10 mouse cellular contexts compared by ENCODE assay signal in the genomic region with DNA sequence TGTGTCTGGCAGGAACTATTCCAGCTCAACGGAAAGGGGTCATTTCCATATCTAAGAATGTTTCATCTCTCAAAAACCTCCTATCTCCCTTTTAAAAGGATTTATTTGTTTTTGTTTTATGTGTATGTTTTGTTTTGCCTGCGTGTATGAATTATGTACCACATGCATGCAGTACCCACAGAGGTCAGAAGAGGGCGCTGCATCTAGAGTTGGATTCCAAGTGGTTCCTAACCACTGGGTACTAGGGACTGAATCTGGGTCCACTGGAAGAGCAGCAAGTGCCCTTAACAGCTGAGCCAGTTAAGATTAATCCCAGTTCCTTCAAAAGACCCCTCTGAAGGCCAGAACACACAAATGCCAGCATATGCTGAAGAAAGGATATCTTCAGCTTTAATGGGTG. TPM values are rescaled to one million over a fixed set of nuclear protein-coding genes. Genes with fewer than 3 reads are reported as not detected.
DNase-seq lines count a peak whose midpoint lies in the region; ATAC-seq and TF ChIP-seq lines count a peak whose summit lies in the region.
"Had no signal": no experiment of that assay in that cellular context is flagged by ENCODE, and none has a peak within 500 bp of the region (broad histone marks: within the 10 kb centered on the region; RNA-seq: fewer than 3 reads in every experiment).

No protein-coding gene starts in this region.

- ATAC-seq in monocyte, adult 5-6 weeks (replicated peaks; ENCODE audit: insufficient number of reproducible peaks, low FRiP score, low TSS enrichment, poor library complexity, severe bottlenecking), result no peak

- H3K4me3 ChIP-seq in testis, adult 2 months (ENCODE audit: control insufficient read depth, low read depth, low read length), result no peak overlapping the region
- H3K4me3 ChIP-seq: limb, embryonic 12.5 days had no signal

- no peaks in the 10 kb centered on the region for H3K36me3 ChIP-seq in testis, adult 2 months (ENCODE audit: control insufficient read depth, insufficient read depth, low read length)
- H3K36me3 ChIP-seq: limb, embryonic 12.5 days had no signal

- peak; percentile 27; the same call in 1 of the 2 replicates for TF ChIP-seq CTCF in testis, adult 2 months (IDR thresholded peaks at IDR 0.05; ENCODE audit: control insufficient read depth, insufficient read depth, insufficient replicate concordance, low read depth, low read length)

- no peaks in the 10 kb centered on the region for H3K27me3 ChIP-seq in testis, adult 2 months (ENCODE audit: control insufficient read depth, insufficient read depth, low read length)
- H3K27me3 ChIP-seq: limb, embryonic 12.5 days had no signal

- TF ChIP-seq POLR2A in testis, adult 2 months (IDR thresholded peaks at IDR 0.05; ENCODE audit: control insufficient read depth, low read depth, low read length), result no peak

- H3K4me1 ChIP-seq in testis, adult 2 months (ENCODE audit: control insufficient read depth, insufficient read depth, low read length), result no peaks in the 10 kb centered on the region
- H3K4me1 ChIP-seq: limb, embryonic 12.5 days had no signal

- no peak overlapping the region for H3K27ac ChIP-seq in testis, adult 2 months (ENCODE audit: control insufficient read depth, insufficient read depth, low read depth, low read length)
- H3K27ac ChIP-seq: limb, embryonic 12.5 days had no signal

- peak; percentile 19 for DNase-seq in adrenal gland, postnatal 14 days
- no peak for DNase-seq in adrenal gland, adult (ENCODE audit: inconsistent age in 2 of 2, low spot score in 1 of 2)
- DNase-seq in kidney, postnatal 4 days, result peak; percentile 13 to 19
- DNase-seq in kidney, postnatal 14 days, result no peak
- no peak for DNase-seq in testis, postnatal 14 days (ENCODE audit: low spot score)
- no peak for DNase-seq in MN1 (ENCODE audit: low spot score)
- DNase-seq: cerebellum, adult 11-12 months had no signal

RNA-seq across cellular contexts. Expression of a gene that starts 24.1 kb away (rescaled TPM):
- total RNA-seq in adrenal gland, postnatal 14 days (2021), result 4.5 and 9.7 TPM in 2 replicates
- 0.79 and 1.1 TPM in 2 replicates for polyA plus RNA-seq in testis, adult 2 months (2012; rRNA removed)
- total RNA-seq in monocyte, adult 5-6 weeks (2017), result not detected in 3 replicates

Comparison
In these comparisons a context has a peak if more than half of its experiments do, and no peak if none do; other contexts are left out.
1. DNase-seq: peak in adrenal gland, postnatal 14 days (single experiment) and kidney, postnatal 4 days (2 of 2); none in adrenal gland, adult (0 of 2), kidney, postnatal 14 days (single experiment), testis, postnatal 14 days (single experiment) and MN1 (single experiment).